Mouse (Mus musculus) liver, embryonic 13.5 days (tissue): ENCODE data around the gene Il1r2. TPM values are rescaled to one million over a fixed set of nuclear protein-coding genes. Genes with fewer than 3 reads are reported as not detected.

ENCODE experiments used
- ATAC-seq: fragments of 200-750 bp; cut with Nextera tagmentation; 2 replicates; pipeline ENCODE4 v1.8.0; 2017; ENCODE audit warnings: low read depth, mild to moderate bottlenecking, moderate number of reproducible peaks, moderate library complexity
- DNase-seq: peaks from one replicate; pipeline ENCODE4 v3.0.0; 2022
- H3K27ac ChIP-seq: fragments of 300-500 bp; sonication (generic); 2 replicates; pipeline ENCODE4 v1.5.1; 2015; ENCODE audit warnings: moderate library complexity, mild to moderate bottlenecking, inconsistent platforms
- H3K27me3 ChIP-seq: fragments of 300-500 bp; sonication (generic); 2 replicates; pipeline ENCODE4 v1.6.1; 2015; ENCODE audit warnings: mild to moderate bottlenecking, inconsistent platforms
- H3K36me3 ChIP-seq: fragments of 300-500 bp; sonication (generic); 2 replicates; pipeline ENCODE4 v1.6.1; 2015; ENCODE audit warnings: mild to moderate bottlenecking, inconsistent platforms
- H3K4me1 ChIP-seq: fragments of 300-500 bp; sonication (generic); replicated peaks from 2 replicates; pipeline ENCODE4 v1.6.1; 2015; ENCODE audit warnings: inconsistent platforms
- H3K4me2 ChIP-seq: fragments of 300-500 bp; sonication (generic); 2 replicates; pipeline ENCODE4 v1.6.1; 2015; ENCODE audit warnings: inconsistent platforms, mild to moderate bottlenecking, moderate library complexity
- H3K4me3 ChIP-seq: fragments of 300-500 bp; sonication (generic); replicated peaks from 2 replicates; pipeline ENCODE4 v1.5.1; 2015; ENCODE audit warnings: mild to moderate bottlenecking, inconsistent platforms
- H3K9ac ChIP-seq: fragments of 300-500 bp; sonication (generic); 2 replicates; pipeline ENCODE4 v1.6.1; 2015; ENCODE audit warnings: mild to moderate bottlenecking, inconsistent platforms
- H3K9me3 ChIP-seq: fragments of 300-500 bp; sonication (generic); replicated peaks from 2 replicates; pipeline ENCODE4 v1.6.1; 2016; ENCODE audit warnings: inconsistent platforms
- WGBS: fragments of 180-500 bp; shearing (Covaris S2); methylation state at CpG from one replicate; pipeline ENCODE4 v1.1.7; 2015; ENCODE audit not compliant: insufficient replicate concordance; 5-methylcytosine and 5-hydroxymethylcytosine counted together
- polyA plus RNA-seq: library from polyadenylated mRNA; unstranded; fragments of >200 nt; fragmentation: Nextera tagmentation; extraction: Ambion mirVana; gene quantifications from 2 replicates; pipeline ENCODE4 v1.2.1, GENCODE M21; 2015

Gene Il1r2
- polyA plus RNA-seq, 1 experiment from 2014 or later = 0.73 TPM

DNA sequence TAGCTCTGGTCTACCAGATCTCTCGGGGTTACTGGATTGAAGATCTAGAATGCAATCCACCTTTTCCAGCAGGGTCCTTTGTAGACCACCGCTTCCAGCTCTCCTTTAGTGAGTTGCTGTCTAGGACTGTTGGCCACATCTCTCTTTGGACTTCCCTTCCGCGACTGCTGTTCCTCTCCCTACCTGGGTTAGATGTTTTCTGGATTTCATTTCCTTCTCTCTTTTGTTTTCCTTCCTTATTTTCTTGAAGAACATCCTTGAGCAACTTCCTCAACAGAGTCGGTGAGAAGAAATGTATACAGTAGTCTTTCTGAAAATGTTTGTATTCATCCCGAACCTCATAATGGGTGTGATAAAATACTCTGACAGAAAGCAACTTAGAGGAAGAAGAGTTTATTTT, 36.0 kb upstream of the Il1r2 start:
- WGBS = 54% methylated on average over 6 of the region's 6 CpGs
- no peaks in the 10 kb centered on the region for H3K4me1 ChIP-seq
- ATAC-seq (no peak), DNase-seq (no peak)
- H3K4me2 ChIP-seq = no peak overlapping the region
- no peaks in the 10 kb centered on the region for H3K36me3 ChIP-seq
- no peak overlapping the region for H3K4me3 ChIP-seq
- H3K9me3 ChIP-seq = no peaks in the 10 kb centered on the region
- no peak overlapping the region for H3K9ac ChIP-seq
- H3K27ac ChIP-seq = no peak overlapping the region
- H3K27me3 ChIP-seq = no peaks in the 10 kb centered on the region

DNA sequence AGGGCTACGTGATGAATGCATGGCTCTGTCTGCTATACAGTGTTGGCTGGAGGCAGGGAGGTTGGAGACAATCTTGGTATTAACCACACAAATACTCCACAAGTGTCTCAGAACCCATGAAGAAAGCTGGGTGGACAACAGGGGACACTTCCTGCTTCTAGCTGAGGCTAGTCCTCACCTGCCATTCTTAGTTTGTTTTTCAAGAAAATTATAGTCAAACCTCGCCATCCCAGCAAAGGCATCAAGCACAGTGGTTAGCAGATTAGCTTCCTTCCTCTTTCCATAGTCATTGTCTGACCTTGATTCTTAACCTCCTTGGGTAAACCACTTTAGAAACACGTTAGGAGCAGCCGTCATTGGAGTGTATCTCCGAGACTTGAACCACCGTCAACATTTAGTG, 28.2 kb upstream of the Il1r2 start:
- WGBS = 23% methylated on average over 6 of the region's 6 CpGs
- no peaks in the 10 kb centered on the region for H3K36me3 ChIP-seq
- ATAC-seq (no peak), DNase-seq (no peak)
- H3K4me3 ChIP-seq = no peak overlapping the region
- H3K27ac ChIP-seq = no peak overlapping the region
- H3K27me3 ChIP-seq = no peaks in the 10 kb centered on the region
- H3K4me1 ChIP-seq = no peaks in the 10 kb centered on the region
- H3K9me3 ChIP-seq = no peaks in the 10 kb centered on the region
- H3K9ac ChIP-seq = no peak overlapping the region
- no peak overlapping the region for H3K4me2 ChIP-seq

DNA sequence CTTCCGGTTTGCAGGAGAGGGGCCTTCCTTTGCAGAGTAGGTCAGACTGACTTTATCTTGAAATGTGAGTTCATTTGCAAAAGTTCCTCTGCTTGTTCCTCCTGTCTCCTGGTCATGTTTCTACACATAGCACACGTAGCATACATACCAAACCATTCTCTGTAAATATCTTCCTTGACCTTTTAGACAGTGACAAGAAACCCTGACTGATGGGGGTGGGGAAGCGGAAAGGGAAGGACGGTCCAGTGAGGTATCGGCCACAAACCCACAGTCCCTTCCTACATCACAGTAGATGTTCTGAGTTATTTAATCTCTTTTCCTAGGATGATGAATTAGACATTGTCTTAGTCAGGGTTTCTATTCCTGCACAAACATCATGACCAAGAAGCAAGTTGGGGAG, 27.3 kb upstream of the Il1r2 start:
- no peak overlapping the region for H3K4me2 ChIP-seq
- ATAC-seq (no peak), DNase-seq (no peak)
- H3K9ac ChIP-seq = no peak overlapping the region
- H3K36me3 ChIP-seq = no peaks in the 10 kb centered on the region
- 38% methylated on average over 5 of the region's 5 CpGs for WGBS
- no peak overlapping the region for H3K4me3 ChIP-seq
- H3K27me3 ChIP-seq = no peaks in the 10 kb centered on the region
- H3K9me3 ChIP-seq = no peaks in the 10 kb centered on the region
- no peak overlapping the region for H3K27ac ChIP-seq
- H3K4me1 ChIP-seq = no peaks in the 10 kb centered on the region

DNA sequence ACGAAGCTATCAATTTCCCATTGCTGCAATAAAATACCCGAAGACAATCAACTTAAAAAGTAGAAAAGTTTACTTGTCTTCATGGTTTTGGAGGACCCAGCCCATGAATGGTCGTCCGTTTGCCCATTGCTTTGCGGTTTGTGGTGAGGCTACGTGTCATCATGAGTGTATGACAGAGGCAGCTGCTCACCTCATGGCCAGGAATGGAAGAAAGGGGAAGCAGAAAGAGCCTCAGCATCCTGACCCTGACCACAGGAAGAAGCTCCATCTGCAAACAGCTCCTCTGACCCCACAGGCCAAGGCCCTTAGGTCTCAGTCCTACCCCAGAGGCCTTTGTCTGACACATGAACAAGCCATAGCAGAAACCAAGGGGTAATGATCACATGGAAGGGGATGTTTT, 22.7 kb upstream of the Il1r2 start:
- Histone ChIP-seq H3K4me2 (no peak overlapping the region), H3K9ac (no peak overlapping the region), H3K9me3 (no peaks in the 10 kb centered on the region), H3K27me3 (no peaks in the 10 kb centered on the region), H3K4me3 (no peak overlapping the region), H3K27ac (no peak overlapping the region), H3K4me1 (no peaks in the 10 kb centered on the region), H3K36me3 (no peaks in the 10 kb centered on the region)
- DNase-seq (no peak), ATAC-seq (no peak)
- WGBS = 38% methylated on average over 6 of the region's 6 CpGs

DNA sequence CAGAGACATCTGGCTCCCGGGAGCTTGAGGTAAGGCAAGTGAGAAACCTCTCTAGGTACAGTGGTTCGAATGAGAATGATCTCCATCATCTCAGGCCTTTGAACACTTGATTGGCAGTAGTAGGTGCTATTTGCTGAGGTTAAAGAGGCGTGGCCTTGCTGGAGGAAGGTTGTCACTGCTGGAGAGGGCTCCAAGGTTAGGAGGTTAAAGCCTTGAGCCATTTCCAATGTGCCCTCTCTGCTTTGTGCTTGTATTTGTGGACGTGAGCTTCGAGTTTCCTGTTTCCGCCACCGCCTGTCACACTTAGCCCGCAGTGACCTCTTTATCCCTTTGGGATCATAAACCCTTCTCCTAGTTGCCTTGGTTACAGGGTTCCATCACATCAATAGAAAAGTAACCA, 21.7 kb upstream of the Il1r2 start:
- H3K4me3 ChIP-seq = no peak overlapping the region
- ATAC-seq (no peak), DNase-seq (no peak)
- no peaks in the 10 kb centered on the region for H3K36me3 ChIP-seq
- H3K4me2 ChIP-seq = no peak overlapping the region
- H3K9me3 ChIP-seq = no peaks in the 10 kb centered on the region
- H3K27me3 ChIP-seq = no peaks in the 10 kb centered on the region
- H3K9ac ChIP-seq = no peak overlapping the region
- 52% methylated on average over 8 of the region's 8 CpGs for whole genome bisulfite sequencing
- H3K27ac ChIP-seq = no peak overlapping the region
- H3K4me1 ChIP-seq = no peaks in the 10 kb centered on the region; the same call in 1 of the 2 replicates

DNA sequence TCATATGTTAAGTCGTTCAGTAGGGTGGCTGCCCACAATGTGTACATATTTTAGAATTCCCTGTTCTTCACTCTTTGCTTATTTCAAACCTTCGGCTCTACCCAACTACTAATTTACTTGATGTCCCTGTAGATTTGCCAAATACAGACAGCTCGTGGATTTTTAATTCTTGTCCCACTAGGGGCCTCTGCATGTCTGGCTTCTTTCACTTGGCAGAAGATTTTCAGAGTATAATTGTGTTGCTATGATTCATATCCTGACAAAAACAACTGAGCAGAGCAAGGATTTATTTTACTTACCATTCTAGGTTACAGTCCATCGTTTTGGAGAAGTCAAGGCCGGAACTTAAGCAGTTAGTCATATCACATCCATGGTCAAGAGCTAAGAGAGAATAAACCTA, 20.8 kb upstream of the Il1r2 start:
- H3K4me2 ChIP-seq = no peak overlapping the region
- no peaks in the 10 kb centered on the region for H3K27me3 ChIP-seq
- DNase-seq (no peak), ATAC-seq (no peak)
- 59% methylated on average over 5 of the region's 5 CpGs for WGBS
- H3K27ac ChIP-seq = no peak overlapping the region
- H3K9ac ChIP-seq = no peak overlapping the region
- H3K4me1 ChIP-seq = no peaks in the 10 kb centered on the region; the same call in 1 of the 2 replicates
- H3K36me3 ChIP-seq = no peaks in the 10 kb centered on the region
- H3K4me3 ChIP-seq = no peak overlapping the region
- no peaks in the 10 kb centered on the region for H3K9me3 ChIP-seq

DNA sequence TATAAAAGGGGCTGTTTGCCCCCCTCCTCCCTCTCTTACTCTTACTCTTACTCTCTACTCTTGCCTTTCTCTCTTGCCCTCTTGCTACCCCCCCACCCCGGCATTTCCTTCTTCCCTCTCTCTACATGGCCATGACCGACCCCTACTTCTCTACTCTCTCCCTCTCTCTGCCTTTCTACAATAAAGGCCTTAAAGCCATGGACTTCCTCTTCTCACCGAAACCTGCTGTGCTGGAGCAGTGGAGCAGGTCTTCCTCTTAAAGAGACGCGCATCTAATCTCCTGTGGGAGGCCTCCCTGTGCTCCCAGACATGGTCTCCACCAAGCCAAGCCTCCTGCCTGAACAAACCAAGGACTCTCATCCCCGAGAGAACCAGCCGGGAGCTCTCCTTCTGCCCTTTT, 18.8 kb upstream of the Il1r2 start:
- DNase-seq (no peak), ATAC-seq (no peak)
- WGBS = 46% methylated on average over 7 of the region's 7 CpGs
- no peaks in the 10 kb centered on the region for H3K36me3 ChIP-seq
- H3K4me1 ChIP-seq = no peaks in the 10 kb centered on the region; the same call in 1 of the 2 replicates
- no peaks in the 10 kb centered on the region for H3K27me3 ChIP-seq
- no peak overlapping the region for H3K27ac ChIP-seq
- no peaks in the 10 kb centered on the region for H3K9me3 ChIP-seq
- H3K4me3 ChIP-seq = no peak overlapping the region
- no peak overlapping the region for H3K9ac ChIP-seq
- no peak overlapping the region for H3K4me2 ChIP-seq

DNA sequence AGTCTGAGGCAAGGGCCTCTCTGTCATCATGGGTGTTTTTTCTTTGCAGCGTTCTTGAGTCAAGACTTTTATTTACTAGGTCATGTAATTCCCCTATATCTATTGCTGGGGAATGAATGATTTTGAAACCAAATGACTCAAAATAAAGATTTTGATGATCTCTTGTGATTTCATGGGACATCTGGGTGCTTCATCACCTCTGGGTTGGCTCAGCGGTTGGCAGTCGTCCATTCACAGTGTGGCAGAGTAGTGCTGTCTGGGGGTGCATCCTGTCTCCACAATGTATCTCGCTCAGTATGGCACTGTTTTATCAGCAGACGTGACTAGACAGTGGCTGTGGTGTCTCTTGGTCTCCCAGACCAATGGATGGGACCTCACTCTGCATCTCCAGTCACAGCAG, 17.9 kb upstream of the Il1r2 start:
- WGBS = 67% methylated on average over 5 of the region's 5 CpGs
- Histone ChIP-seq H3K36me3 (no peaks in the 10 kb centered on the region), H3K9me3 (no peaks in the 10 kb centered on the region), H3K4me3 (no peak overlapping the region), H3K27ac (no peak overlapping the region), H3K9ac (no peak overlapping the region), H3K27me3 (no peaks in the 10 kb centered on the region), H3K4me2 (no peak overlapping the region), H3K4me1 (no peaks in the 10 kb centered on the region; the same call in 1 of the 2 replicates)
- no peak for ATAC-seq
- DNase-seq = no peak

DNA sequence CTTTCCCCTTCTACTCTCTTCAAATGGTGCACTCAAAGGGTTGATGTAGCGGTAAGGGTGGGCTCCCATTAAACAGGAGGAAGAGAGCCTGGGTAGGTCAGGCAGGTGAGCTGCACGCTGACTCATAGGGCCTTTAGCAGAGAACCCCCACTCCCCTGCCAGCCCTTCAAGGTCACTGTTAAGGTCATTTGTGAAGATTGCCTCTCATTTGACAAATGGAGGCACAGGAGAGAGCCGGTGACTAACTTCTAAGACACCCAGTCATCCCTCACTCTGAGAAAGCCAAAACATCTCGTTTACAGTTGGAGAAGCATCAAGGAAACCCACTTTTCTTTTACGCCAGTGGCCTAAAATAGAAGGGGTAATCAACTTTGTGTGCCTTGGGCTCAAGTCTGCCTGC, 16.5 kb upstream of the Il1r2 start:
- ATAC-seq = no peak
- H3K9ac ChIP-seq = no peak overlapping the region
- WGBS = 64% methylated on average over 5 of the region's 5 CpGs

DNA sequence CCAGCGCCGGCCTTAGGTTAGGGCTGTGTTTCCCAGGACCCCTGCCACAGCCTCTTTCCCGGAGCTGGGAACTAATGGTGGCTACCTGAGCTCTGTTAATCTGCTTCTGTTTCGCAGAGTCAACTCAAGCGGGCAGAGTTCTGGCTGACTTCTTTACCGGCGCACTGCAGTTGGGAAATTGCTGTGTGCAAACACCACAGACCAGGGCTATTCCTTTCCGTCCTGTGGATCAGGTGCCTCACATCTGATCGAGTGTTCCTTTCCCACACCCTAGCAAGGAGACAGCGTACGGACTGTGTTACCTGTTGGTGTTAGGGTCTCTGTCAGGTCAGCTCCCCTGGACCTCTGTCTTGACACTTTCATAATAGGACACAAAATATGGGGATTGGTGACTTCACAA, 15.9 kb upstream of the Il1r2 start:
- Histone ChIP-seq H3K9me3 (no peaks in the 10 kb centered on the region), H3K9ac (no peak overlapping the region), H3K4me1 (no peaks in the 10 kb centered on the region; the same call in 1 of the 2 replicates), H3K27ac (no peak overlapping the region), H3K27me3 (no peaks in the 10 kb centered on the region), H3K4me3 (no peak overlapping the region), H3K4me2 (no peak overlapping the region), H3K36me3 (no peaks in the 10 kb centered on the region)
- WGBS = 65% methylated on average over 11 of the region's 11 CpGs
- DNase-seq = no peak
- no peak for ATAC-seq

More for the DNA sequence above, 16.5 kb upstream of the Il1r2 start:
- no peaks in the 10 kb centered on the region; the same call in 1 of the 2 replicates for H3K4me1 ChIP-seq
- H3K9me3 ChIP-seq = no peaks in the 10 kb centered on the region
- H3K27me3 ChIP-seq = no peaks in the 10 kb centered on the region
- H3K4me2 ChIP-seq = no peak overlapping the region
- DNase-seq = no peak
- no peak overlapping the region for H3K4me3 ChIP-seq
- H3K27ac ChIP-seq = no peak overlapping the region
- H3K36me3 ChIP-seq = no peaks in the 10 kb centered on the region

DNA sequence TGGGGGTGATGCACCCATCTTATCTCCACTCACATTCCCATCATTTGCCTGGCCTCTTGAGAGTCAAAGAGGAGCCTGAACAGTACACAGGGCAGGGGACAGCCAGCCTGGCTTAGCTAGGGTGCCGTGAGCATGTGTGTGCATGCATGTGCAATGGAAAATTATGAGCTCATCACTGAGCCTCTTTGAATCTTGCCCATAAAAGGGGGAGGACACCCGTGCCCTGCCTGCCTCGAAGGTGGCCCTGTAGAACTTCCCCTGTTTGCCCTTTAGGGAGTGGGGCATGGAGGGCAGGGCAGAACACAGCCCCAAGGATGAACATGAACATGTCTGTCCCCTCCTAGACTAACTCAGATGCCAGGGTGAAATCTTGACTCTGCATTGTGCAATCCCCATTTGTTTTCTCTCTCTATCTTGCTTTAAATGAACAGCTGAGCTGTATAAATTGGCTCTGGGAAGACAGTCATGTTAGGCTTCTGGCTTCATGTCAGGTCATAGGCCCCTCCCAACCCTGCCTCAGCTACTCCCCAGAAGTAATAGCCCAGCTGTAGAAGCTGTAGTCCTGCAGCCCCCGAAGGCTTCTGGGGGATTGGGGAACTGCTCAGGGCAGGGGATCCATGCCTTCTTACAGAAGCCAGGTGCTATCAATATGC, 14.6 kb upstream of the Il1r2 start:
- Histone ChIP-seq H3K4me2 (no peak overlapping the region), H3K9me3 (no peaks in the 10 kb centered on the region), H3K36me3 (no peaks in the 10 kb centered on the region), H3K4me1 (no peaks in the 10 kb centered on the region; the same call in 1 of the 2 replicates), H3K9ac (no peak overlapping the region), H3K27me3 (no peaks in the 10 kb centered on the region), H3K27ac (no peak overlapping the region), H3K4me3 (no peak overlapping the region)
- no peak for DNase-seq
- no peak for ATAC-seq
- WGBS = 50% methylated on average over 4 of the region's 4 CpGs

DNA sequence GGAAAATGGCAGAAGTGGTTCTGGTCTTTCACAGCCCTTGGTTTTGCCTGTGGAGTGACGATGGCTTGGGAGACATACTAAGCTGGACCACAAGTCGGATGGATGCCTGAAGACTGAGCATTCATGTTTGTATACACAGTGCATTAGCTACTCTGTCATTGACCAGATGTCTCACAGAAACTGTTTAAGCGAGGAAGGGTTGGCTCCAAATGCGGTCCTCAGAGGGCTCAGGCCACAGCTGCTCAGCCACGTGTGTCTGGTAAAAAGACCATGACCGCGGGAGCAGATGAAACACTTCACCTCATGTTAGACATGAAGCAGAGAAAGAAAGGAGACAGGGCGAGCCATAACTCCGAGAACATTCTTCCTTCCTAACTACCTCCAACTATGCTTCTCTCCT, 12.5 kb upstream of the Il1r2 start:
- WGBS = 69% methylated on average over 9 of the region's 9 CpGs
- no peak overlapping the region for H3K4me3 ChIP-seq
- no peaks in the 10 kb centered on the region for H3K36me3 ChIP-seq
- ATAC-seq = no peak
- H3K27me3 ChIP-seq = no peaks in the 10 kb centered on the region
- DNase-seq = no peak
- no peak overlapping the region for H3K9ac ChIP-seq
- H3K27ac ChIP-seq = no peak overlapping the region
- no peak overlapping the region for H3K4me2 ChIP-seq
- H3K9me3 ChIP-seq = no peaks in the 10 kb centered on the region
- H3K4me1 ChIP-seq = no peaks in the 10 kb centered on the region; the same call in 1 of the 2 replicates
